Mouse (Mus musculus) hindbrain, postnatal 0 days (tissue): Measurements from ENCODE around the gene Pptc7. TPM values are rescaled to one million over a fixed set of nuclear protein-coding genes. Genes with fewer than 3 reads are reported as not detected.

ENCODE experiments used
- ATAC-seq: fragments of 200-750 bp; cut with Nextera tagmentation; 2 replicates; pipeline ENCODE4 v1.8.0; 2017; ENCODE audit warnings: mild to moderate bottlenecking, moderate TSS enrichment, moderate library complexity
- DNase-seq: peaks from one replicate; pipeline ENCODE4 v3.0.0-alpha.2; 2015; ENCODE audit warnings: low spot score
- H3K27ac ChIP-seq: fragments of 300-500 bp; sonication (generic); 2 replicates; pipeline ENCODE4 v1.5.1; 2014; ENCODE audit warnings: mild to moderate bottlenecking
- H3K27me3 ChIP-seq: fragments of 300-500 bp; sonication (generic); 2 replicates; pipeline ENCODE4 v1.6.1; 2014; ENCODE audit warnings: low read length, mixed read lengths; ENCODE audit not compliant: insufficient read depth
- H3K36me3 ChIP-seq: fragments of 300-500 bp; sonication (generic); 2 replicates; pipeline ENCODE4 v1.6.1; 2014; ENCODE audit warnings: low read length, mixed read lengths; ENCODE audit not compliant: insufficient read depth
- H3K4me1 ChIP-seq: fragments of 300-500 bp; sonication (generic); 2 replicates; pipeline ENCODE4 v1.6.1; 2014; ENCODE audit warnings: antibody characterized with exemption, low read length, mixed read lengths; ENCODE audit not compliant: insufficient read depth
- H3K4me2 ChIP-seq: fragments of 300-500 bp; sonication (generic); 2 replicates; pipeline ENCODE4 v1.6.1; 2014; ENCODE audit warnings: low read depth, mild to moderate bottlenecking, low read length, moderate library complexity, mixed read lengths
- H3K4me3 ChIP-seq: fragments of 300-500 bp; sonication (generic); 2 replicates; pipeline ENCODE4 v1.5.1; 2014; ENCODE audit warnings: low read length
- H3K9ac ChIP-seq: fragments of 300-500 bp; sonication (generic); replicated peaks from 2 replicates; pipeline ENCODE4 v1.6.1; 2014; ENCODE audit warnings: mild to moderate bottlenecking, low read length, moderate library complexity, mixed read lengths
- H3K9me3 ChIP-seq: fragments of 300-500 bp; sonication (generic); 2 replicates; pipeline ENCODE4 v1.6.1; 2016; ENCODE audit warnings: low read length, mixed read lengths
- CTCF ChIP-seq: IDR thresholded peaks from 2 replicates; pipeline ENCODE4 v1.5.1; 2016; ENCODE audit warnings: antibody characterized with exemption, control low read depth, low read depth
- WGBS: fragments of 180-500 bp; shearing (Covaris S2); extraction: QIAGEN DNeasy Blood & Tissue Kit; methylation state at CpG from one replicate; pipeline ENCODE4 v1.1.7; 2014; 5-methylcytosine and 5-hydroxymethylcytosine counted together
- polyA plus RNA-seq: library from polyadenylated mRNA; unstranded; fragments of >200 nt; fragmentation: Nextera tagmentation; extraction: Ambion mirVana; gene quantifications from 2 replicates; pipeline ENCODE4 v1.2.1, GENCODE M21; 2015
- total RNA-seq: library from RNA; depleted of rRNA; stranded (reverse); fragments of >200 nt; gene quantifications from 2 replicates; pipeline ENCODE4 v1.2.3, GENCODE M21; 2014

The Pptc7 gene
- total and polyA plus RNA-seq, 2 experiments from 2014 or later, result 7.2 to 18.7 TPM

- no peak overlapping the region for H3K9ac ChIP-seq
Measured at GRCm38 (mm10) chr5:122251895-122252606, 32.1 kb upstream of the Pptc7 start.

DNA sequence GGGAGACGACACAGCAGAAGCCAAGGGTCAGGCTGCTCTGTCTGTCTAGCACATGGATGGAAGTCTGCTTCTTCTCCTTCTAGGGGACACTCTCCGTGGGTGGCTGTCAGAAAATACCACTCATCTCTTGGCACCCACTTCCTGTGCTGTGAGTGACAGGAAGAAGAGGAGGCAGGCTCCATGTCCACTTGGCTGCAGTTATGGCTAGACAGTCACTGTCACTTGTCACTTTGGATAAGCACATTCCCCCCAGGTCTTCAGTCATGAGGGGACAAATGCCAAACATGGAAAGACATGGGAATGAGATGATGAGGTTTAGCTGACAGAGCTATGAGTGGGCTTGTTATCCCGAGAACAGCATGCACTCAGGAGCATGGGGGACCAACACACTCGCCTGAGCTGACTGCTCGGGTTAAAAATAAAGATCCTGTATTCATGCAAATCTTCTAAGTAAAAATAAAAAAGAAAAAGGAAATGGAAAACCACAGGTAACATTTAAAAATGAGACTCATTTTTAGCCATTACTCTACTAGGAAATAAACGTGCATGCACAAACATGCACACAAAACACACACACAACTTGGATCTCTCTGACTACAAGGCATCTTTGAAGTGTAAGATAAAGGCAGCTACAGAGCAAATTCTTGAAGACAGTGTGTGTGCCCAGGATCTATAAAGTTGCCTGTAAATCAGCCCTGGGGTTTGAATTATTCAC is 26.0 kb upstream of the Pptc7 start:
- Histone ChIP-seq H3K9ac (no peak overlapping the region), H3K4me1 (no peaks in the 10 kb centered on the region; the same call in 1 of the 2 replicates), H3K4me3 (no peak overlapping the region), H3K9me3 (no peaks in the 10 kb centered on the region), H3K4me2 (no peak overlapping the region), H3K36me3 (peaks cover 40% of the 10 kb centered on the region), H3K27ac (no peak overlapping the region), H3K27me3 (no peaks in the 10 kb centered on the region)
- no peak for DNase-seq
- whole genome bisulfite sequencing, result 82% methylated on average over 6 of the region's 6 CpGs
- TF ChIP-seq CTCF, result no peak
- ATAC-seq, result no peak

More at GRCm38 (mm10) chr5:122251895-122252606, 32.1 kb upstream of the Pptc7 start:
- Histone ChIP-seq H3K36me3 (peaks cover 33% of the 10 kb centered on the region), H3K4me1 (no peaks in the 10 kb centered on the region), H3K9me3 (no peaks in the 10 kb centered on the region), H3K4me3 (no peak overlapping the region), H3K27me3 (no peaks in the 10 kb centered on the region), H3K27ac (no peak overlapping the region), H3K4me2 (no peak overlapping the region)
- TF ChIP-seq CTCF, result no peak
- ATAC-seq (no peak), DNase-seq (no peak)
- 80% methylated on average over 17 of the region's 17 CpGs for WGBS

- peak; percentile 22 for TF ChIP-seq CTCF
- Histone ChIP-seq H3K4me1 (no peaks in the 10 kb centered on the region; the same call in 1 of the 2 replicates), H3K27ac (no peak overlapping the region), H3K4me3 (no peak overlapping the region), H3K27me3 (no peaks in the 10 kb centered on the region), H3K9ac (no peak overlapping the region), H3K9me3 (no peaks in the 10 kb centered on the region), H3K36me3 (peaks cover 20% of the 10 kb centered on the region), H3K4me2 (no peak overlapping the region)
- 49% methylated on average over 7 of the region's 7 CpGs for WGBS
- ATAC-seq, result no peak
- DNase-seq, result no peak
Measured at GRCm38 (mm10) chr5:122262104-122262503, 22.1 kb upstream of the Pptc7 start.

DNA sequence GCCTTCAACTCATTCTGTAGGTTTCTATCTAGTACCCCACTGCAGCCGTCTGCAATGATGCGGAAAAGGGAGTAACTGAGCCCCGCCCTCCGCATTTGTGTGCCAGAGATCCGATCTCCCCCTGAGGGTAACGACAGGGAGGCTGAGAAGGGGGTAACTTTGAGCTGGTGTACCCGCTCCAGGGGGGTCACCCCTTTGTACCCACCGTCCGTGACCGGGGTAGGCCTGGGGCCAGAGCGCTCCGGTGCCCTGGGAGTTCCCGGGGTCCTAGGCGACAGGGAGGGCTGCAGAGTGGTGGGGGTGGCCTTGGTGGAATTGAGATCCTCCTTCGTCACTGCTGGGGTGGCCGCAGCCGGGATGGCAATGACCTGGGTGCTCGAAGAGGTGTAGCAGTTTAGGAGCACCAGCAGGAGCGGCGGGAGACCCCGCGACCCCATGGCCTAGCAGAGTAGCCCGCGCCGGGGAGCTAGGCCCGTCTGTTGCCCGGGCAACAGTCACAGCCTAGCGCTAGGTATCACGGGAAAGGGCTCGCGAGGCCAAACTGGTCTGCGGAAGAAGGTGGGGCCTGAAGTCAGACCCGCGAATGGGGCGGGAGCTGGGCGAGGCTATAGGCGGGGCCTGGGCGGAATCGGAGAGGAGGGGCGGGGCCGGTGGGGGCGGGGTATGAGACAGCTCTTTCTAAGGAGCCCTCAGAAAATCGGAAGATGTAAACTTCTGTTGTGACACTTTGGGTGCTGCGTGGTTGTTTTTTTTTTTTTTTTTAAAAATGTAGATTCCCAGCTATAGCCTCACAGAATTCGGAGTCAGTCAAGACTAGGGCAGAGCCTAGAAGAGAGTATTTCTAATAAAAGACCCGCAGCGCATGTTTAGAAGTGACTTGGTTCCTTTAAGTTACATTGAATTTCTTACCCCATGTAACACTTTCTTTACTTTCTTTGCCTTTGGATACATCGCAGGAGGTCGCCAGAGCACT is 19.9 kb upstream of the Pptc7 start, which contains the start of gene Tctn1:
Gene Tctn1, minus strand, starts transcription at position 528 of the 973 bp plus-strand sequence.
- Histone ChIP-seq H3K9me3 (no peaks in the 10 kb centered on the region), H3K4me3 (peak within 1 kb of the TSS; percentile 80), H3K9ac (peak within 1 kb of the TSS; percentile 84), H3K4me1 (no peaks in the 10 kb centered on the region; the same call in 1 of the 2 replicates), H3K36me3 (0 out of 2 replicates have a peak, but pooled peaks cover 2% of the 10 kb centered on the region), H3K27ac (peak within 1 kb of the TSS; percentile 70), H3K27me3 (no peaks in the 10 kb centered on the region), H3K4me2 (peak within 1 kb of the TSS; percentile 85)
- DNase-seq (peak; percentile 98), ATAC-seq (peak; percentile 98)
- whole genome bisulfite sequencing, result 1% methylated on average over 49 of the region's 49 CpGs
- no peak for TF ChIP-seq CTCF

GRCm38 (mm10) chr5:122265187-122265586 is 19.0 kb upstream of the Pptc7 start:
- no peak overlapping the region for H3K4me3 ChIP-seq
- ATAC-seq (no peak), DNase-seq (peak; percentile 23)
- TF ChIP-seq CTCF, result peak; percentile 38
- H3K4me2 ChIP-seq, result no peak overlapping the region
- H3K4me1 ChIP-seq, result no peaks in the 10 kb centered on the region; the same call in 1 of the 2 replicates
- H3K36me3 ChIP-seq, result no peaks in the 10 kb centered on the region
- no peaks in the 10 kb centered on the region for H3K27me3 ChIP-seq
- no peaks in the 10 kb centered on the region for H3K9me3 ChIP-seq
- WGBS, result 71% methylated on average over 3 of the region's 3 CpGs
- H3K9ac ChIP-seq, result no peak overlapping the region
- H3K27ac ChIP-seq, result no peak overlapping the region

DNA sequence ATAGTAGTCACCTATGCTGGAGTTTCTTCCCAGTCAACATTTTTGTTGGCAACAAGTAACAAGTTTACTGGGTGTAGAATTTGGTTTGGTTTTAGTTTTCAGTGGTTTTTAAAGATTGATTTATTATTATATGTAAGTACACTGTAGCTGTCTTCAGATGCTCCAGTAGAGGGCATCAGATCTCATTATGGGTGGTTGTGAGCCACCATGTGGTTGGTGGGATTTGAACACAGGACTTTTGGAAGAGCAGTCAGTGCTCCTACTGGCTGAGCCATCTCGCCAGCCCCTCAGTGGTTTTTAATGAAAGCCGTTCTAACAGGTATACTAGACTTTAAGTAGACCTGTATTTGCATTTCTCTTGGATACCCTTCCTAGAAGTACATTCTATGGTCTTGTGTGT is 18.2 kb upstream of the Pptc7 start:
- Histone ChIP-seq H3K27me3 (no peaks in the 10 kb centered on the region), H3K27ac (no peak overlapping the region), H3K4me1 (no peaks in the 10 kb centered on the region; the same call in 1 of the 2 replicates), H3K4me2 (no peak overlapping the region), H3K4me3 (no peak overlapping the region), H3K9ac (no peak overlapping the region), H3K9me3 (no peaks in the 10 kb centered on the region), H3K36me3 (no peaks in the 10 kb centered on the region)
- no peak for ATAC-seq
- peak; percentile 29; the same call in 1 of the 2 replicates for TF ChIP-seq CTCF
- WGBS, result 85% methylated on average over 2 of the region's 2 CpGs
- no peak for DNase-seq
